Mouse (Mus musculus) intestine, embryonic 14.5 days (tissue): ENCODE measurements at regions not wholly inside any gene's neighbourhood (a gene's known extent, or its start where the extent isn't known, plus 50 kb on each side); places are given as distances from the start of the nearest gene placed in this dataset.

Source experiments
- ATAC-seq: fragments of 200-750 bp; cut with Nextera tagmentation; replicated peaks from 2 replicates; pipeline ENCODE4 v1.8.0; 2017; ENCODE audit warnings: low read depth, moderate number of reproducible peaks, moderate TSS enrichment, moderate library complexity; ENCODE audit not compliant: low FRiP score, low TSS enrichment
- DNase-seq: peaks from one replicate; pipeline ENCODE4 v3.0.0-alpha.2; 2018; ENCODE audit warnings: low spot score
- H3K27ac ChIP-seq: fragments of 300-500 bp; sonication (generic); 2 replicates; pipeline ENCODE4 v1.5.1; 2014; ENCODE audit warnings: low read depth, mild to moderate bottlenecking, control low read depth
- H3K27me3 ChIP-seq: fragments of 300-500 bp; sonication (generic); replicated peaks from 2 replicates; pipeline ENCODE4 v1.6.1; 2014; ENCODE audit warnings: low read length, control low read depth; ENCODE audit not compliant: control insufficient read depth, insufficient read depth
- H3K36me3 ChIP-seq: fragments of 300-500 bp; sonication (generic); 2 replicates; pipeline ENCODE4 v1.6.1; 2014; ENCODE audit warnings: low read length, control low read depth; ENCODE audit not compliant: control insufficient read depth, insufficient read depth
- H3K4me1 ChIP-seq: fragments of 300-500 bp; sonication (generic); replicated peaks from 2 replicates; pipeline ENCODE4 v1.6.1; 2014; ENCODE audit warnings: low read length, control low read depth, mixed read lengths; ENCODE audit not compliant: control insufficient read depth, insufficient read depth
- H3K4me2 ChIP-seq: fragments of 300-500 bp; sonication (generic); 2 replicates; pipeline ENCODE4 v1.6.1; 2014; ENCODE audit warnings: low read length
- H3K4me3 ChIP-seq: fragments of 300-500 bp; sonication (generic); 2 replicates; pipeline ENCODE4 v1.5.1; 2014; ENCODE audit warnings: low read depth, low read length, control low read depth, mixed read lengths
- H3K9ac ChIP-seq: fragments of 300-500 bp; sonication (generic); 2 replicates; pipeline ENCODE4 v1.6.1; 2014; ENCODE audit warnings: mild to moderate bottlenecking, low read length
- H3K9me3 ChIP-seq: fragments of 300-500 bp; sonication (generic); 2 replicates; pipeline ENCODE4 v1.6.1; 2016; ENCODE audit warnings: low read length, control low read depth; ENCODE audit not compliant: control insufficient read depth
- WGBS: fragments of 180-500 bp; shearing (Covaris S2); extraction: QIAGEN DNeasy Blood & Tissue Kit; methylation state at CpG from one replicate; pipeline ENCODE4 v1.1.7; 2014; 5-methylcytosine and 5-hydroxymethylcytosine counted together

DNA sequence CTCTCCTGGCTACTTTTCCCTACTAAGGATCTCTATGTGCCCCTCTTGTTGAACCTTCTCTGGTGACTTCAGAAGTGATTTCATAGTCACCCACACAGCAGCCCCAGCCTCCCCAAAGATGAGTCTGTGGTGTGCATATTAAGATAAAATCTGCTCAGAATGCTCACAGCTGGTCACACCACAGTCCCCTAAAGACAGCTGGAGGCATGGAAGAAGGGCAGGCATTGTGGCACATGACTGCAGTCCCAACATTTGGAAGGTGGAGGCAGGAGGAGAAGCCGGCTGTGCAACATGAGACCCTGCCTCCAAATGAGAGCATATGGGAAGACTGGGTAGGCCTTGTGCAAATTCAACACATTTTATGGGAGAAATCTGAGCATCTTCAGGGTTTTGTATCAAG is 70.0 kb upstream of the Cplx2 start:
- Histone ChIP-seq H3K9me3 (no peaks in the 10 kb centered on the region), H3K36me3 (no peaks in the 10 kb centered on the region), H3K4me1 (peaks cover 18% of the 10 kb centered on the region), H3K27ac (no peak overlapping the region), H3K9ac (no peak overlapping the region), H3K27me3 (no peaks in the 10 kb centered on the region), H3K4me2 (no peak overlapping the region), H3K4me3 (no peak overlapping the region)
- DNase-seq (no peak), ATAC-seq (no peak)
- WGBS: 56% methylated on average over 1 of the region's 1 CpGs

DNA sequence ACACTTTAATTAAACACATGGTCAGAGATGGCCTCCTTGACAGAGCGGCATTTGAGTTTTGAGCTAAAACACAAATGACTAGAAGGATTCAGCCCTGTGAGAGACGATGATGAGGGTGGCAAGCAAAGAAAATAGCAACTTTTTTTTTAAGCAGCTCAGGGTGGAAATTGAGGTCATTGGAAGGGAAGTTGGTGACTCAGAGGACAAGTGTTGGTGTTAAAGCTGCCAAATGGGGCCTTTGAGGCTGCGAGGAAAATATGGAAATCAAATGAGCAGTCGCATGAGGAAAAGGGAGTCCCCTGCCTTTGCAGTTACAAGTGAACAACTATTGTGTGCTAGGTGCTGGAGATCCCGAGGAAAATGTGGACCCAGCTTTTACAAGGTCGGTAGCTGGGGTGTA is 69.5 kb upstream of the Cplx2 start:
- H3K9me3 ChIP-seq: no peaks in the 10 kb centered on the region
- ATAC-seq (no peak), DNase-seq (no peak)
- no peak overlapping the region for H3K27ac ChIP-seq
- peak overlapping the region; percentile 74 for H3K4me2 ChIP-seq
- 35% methylated on average over 6 of the region's 6 CpGs for WGBS
- peaks cover 18% of the 10 kb centered on the region for H3K4me1 ChIP-seq
- no peaks in the 10 kb centered on the region for H3K27me3 ChIP-seq
- 0 out of 2 replicates have a peak overlapping the region, but pooled peaks have one; percentile 74 for H3K4me3 ChIP-seq
- H3K36me3 ChIP-seq: no peaks in the 10 kb centered on the region
- no peak overlapping the region for H3K9ac ChIP-seq

DNA sequence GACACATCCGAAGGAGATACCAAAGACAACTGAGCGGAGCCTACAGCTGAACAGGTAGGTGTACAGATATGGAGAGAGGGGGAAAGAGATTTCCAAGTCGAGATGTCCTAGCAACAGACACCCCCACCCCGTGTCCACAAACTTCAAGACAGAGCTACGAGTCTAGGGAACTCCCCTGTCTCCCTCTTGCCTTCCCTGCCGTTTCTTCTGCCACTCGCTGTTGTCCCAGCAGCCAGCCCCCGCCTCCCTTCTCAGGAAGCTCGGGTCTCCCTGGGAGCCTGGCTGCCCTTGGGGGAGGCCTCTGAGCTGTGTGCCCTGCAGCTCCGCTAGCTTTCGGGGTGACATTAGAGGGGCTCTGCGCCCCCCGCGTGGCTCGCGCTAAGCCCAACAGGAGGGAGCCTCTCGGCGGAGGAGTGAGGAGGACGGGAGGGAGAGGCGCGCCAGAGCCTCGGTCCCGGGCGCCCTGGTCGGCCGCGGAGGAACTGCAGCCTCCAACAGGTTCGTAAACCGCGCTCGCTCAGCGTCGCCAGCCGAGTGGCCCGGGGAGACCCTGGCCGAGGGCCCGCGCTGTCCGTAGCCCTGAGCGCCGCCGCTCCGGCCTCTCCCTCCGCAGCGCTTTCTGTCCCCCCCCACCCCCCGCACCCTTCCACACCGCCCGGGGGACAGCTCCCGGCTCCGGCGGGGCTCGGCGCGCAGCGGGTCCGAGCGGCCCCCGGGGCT is 68.6 kb upstream of the Cplx2 start:
- Histone ChIP-seq H3K27me3 (no peaks in the 10 kb centered on the region), H3K4me2 (peak overlapping the region; percentile 74), H3K4me3 (peak overlapping the region; percentile 74), H3K27ac (peak overlapping the region; percentile 99), H3K36me3 (no peaks in the 10 kb centered on the region), H3K9me3 (no peaks in the 10 kb centered on the region), H3K4me1 (peaks cover 18% of the 10 kb centered on the region), H3K9ac (peak overlapping the region; percentile 93)
- peak; percentile 74 for DNase-seq
- peak; percentile 65 for ATAC-seq
- WGBS: 1% methylated on average over 55 of the region's 58 CpGs

DNA sequence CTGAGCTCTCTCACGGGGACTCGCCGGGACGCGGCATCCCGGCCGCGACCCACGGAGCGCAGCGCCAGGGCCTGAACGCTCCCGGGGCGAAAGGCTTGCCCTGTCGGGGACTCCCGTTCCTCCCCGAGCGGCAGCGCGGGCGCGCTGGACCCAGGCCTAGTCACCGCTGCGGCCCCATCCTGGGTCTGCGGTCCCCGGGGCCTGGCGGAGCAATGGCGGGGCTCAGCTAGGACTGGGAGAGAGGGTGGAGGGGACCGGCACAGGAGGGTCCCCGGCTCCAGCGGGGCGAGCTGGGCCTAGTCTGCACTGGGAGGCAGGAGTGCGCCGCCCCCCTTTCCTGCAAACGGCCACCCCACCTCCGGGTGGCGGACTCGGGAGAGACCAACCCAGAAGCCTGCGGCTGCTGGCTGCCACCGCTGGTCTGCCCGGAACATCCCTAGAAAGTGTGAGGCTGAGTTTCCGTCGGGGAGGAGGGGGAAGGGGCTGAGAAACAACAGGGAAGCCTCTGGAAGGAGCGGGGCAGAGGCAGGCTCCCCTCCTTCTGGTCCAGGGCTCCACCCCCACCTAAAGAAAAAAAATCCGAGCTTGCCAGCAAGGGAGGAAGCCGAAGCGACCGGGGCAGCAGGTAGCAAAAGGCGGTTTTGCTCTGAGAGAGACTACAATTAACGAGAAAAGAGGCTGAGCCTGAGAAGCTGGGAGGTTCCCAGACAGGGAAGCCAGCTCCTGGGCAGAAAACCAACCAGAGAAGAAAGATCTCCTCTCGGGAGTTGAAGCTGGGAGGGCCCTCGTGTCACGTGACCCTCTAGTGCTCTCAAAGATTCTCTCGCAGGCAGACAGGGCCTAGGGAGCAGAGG is 67.9 kb upstream of the Cplx2 start:
- peak; percentile 87 for ATAC-seq
- H3K9me3 ChIP-seq: no peaks in the 10 kb centered on the region
- H3K4me1 ChIP-seq: peaks cover 18% of the 10 kb centered on the region
- peak overlapping the region; percentile 74 for H3K4me3 ChIP-seq
- no peaks in the 10 kb centered on the region for H3K36me3 ChIP-seq
- H3K9ac ChIP-seq: peak overlapping the region; percentile 93
- DNase-seq: peak; percentile 91
- peak overlapping the region; percentile 99 for H3K27ac ChIP-seq
- under 1% methylated on average over 53 of the region's 54 CpGs for WGBS
- H3K27me3 ChIP-seq: no peaks in the 10 kb centered on the region
- peak overlapping the region; percentile 74 for H3K4me2 ChIP-seq

DNA sequence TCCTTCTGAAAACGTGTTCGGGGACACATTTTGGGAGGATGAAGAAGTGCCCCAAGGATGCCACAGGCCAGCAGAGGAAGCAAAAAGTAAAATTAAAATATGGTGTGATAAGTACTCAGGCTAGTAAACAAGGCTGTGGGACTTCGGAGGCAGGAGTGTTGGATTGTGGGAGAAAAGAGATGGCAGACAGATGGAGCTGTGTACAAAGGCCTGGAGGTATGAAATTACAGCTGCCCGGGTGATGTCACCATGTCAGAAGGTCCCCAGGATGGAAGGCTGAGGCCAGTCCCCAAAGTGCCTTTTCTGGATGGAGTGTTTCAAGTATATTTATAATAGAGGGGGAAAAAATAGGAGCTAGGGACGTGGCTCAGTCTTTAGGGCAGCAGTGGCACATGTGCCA is 66.9 kb upstream of the Cplx2 start:
- DNase-seq (no peak), ATAC-seq (no peak)
- Histone ChIP-seq H3K4me1 (peaks cover 25% of the 10 kb centered on the region), H3K27me3 (no peaks in the 10 kb centered on the region), H3K4me2 (peak overlapping the region; percentile 74), H3K27ac (peak overlapping the region; percentile 99; the same call in 1 of the 2 replicates), H3K9me3 (no peaks in the 10 kb centered on the region), H3K36me3 (no peaks in the 10 kb centered on the region), H3K4me3 (no peak overlapping the region), H3K9ac (no peak overlapping the region; the same call in 1 of the 2 replicates)
- 51% methylated on average over 5 of the region's 5 CpGs for WGBS

DNA sequence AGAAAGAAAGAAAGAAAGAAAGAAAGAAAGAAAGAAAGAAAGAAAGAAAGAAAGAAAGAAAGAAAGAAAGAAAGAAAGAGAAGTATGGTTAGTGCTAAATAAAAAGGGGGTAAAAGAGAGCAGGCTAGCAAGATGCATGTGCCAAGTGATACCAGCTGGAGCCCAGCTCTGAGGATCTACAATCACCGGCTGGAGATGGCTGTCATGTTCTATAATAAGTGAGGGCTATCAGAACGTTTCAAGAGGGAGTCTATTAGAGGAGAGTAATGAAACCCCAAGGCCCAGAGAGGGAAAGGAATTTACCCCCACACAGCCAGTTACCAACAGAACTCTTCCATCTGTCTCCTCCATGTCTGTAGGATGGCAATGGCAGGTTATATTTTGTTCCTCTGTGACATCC is 62.6 kb upstream of the Cplx2 start:
- Histone ChIP-seq H3K4me2 (no peak overlapping the region), H3K9ac (no peak overlapping the region), H3K4me3 (no peak overlapping the region), H3K9me3 (no peaks in the 10 kb centered on the region), H3K27ac (no peak overlapping the region), H3K27me3 (no peaks in the 10 kb centered on the region), H3K4me1 (peaks cover 30% of the 10 kb centered on the region), H3K36me3 (no peaks in the 10 kb centered on the region)
- DNase-seq (no peak), ATAC-seq (no peak)
- 21% methylated on average over 2 of the region's 2 CpGs for WGBS

DNA sequence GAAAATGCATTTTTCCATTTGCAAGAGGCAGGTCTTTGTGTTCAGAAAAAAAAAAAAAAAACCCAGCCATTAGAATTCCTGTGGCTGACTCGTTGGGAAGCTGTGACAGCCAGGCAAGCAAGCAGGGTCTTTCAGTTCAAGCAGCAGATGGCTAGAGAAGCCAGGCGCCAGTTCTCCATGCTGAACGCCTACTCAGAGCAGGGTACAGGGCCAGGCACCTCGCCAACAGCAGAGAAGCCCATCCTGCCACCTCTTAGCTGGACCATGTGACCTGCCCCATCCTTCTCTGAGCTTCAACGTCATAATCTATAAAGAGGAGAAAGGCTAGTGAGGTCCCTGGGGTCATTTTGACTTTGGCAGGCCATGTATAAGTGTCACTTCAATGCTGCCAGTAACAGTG is 61.8 kb upstream of the Cplx2 start:
- Histone ChIP-seq H3K27me3 (no peaks in the 10 kb centered on the region), H3K4me2 (no peak overlapping the region), H3K4me1 (peaks cover 23% of the 10 kb centered on the region), H3K9me3 (no peaks in the 10 kb centered on the region), H3K36me3 (no peaks in the 10 kb centered on the region), H3K27ac (no peak overlapping the region; the same call in 1 of the 2 replicates), H3K4me3 (no peak overlapping the region), H3K9ac (no peak overlapping the region)
- WGBS: 34% methylated on average over 5 of the region's 5 CpGs
- DNase-seq: peak; percentile 56
- ATAC-seq: no peak

DNA sequence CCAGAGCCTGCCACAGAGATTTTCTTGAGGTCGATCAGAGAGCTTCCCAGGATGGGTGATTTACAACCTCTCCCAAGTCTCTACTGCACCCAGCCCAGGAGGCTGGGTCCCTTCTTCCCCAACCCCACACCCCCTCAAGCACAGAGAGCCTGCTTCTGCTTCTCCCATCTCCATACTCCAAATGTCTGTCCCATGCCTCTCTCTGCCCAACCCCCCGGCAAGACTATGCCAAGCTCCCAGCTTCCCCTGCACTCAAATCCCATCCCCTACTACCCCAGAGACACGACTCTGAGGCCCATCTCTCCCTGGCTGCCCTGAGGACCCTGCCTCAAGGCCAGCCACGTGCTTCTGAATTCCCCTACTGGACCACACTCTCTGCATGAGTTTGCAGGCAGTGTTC is 61.0 kb upstream of the Cplx2 start:
- no peak overlapping the region for H3K27ac ChIP-seq

More for the DNA sequence above, 61.0 kb upstream of the Cplx2 start:
- Histone ChIP-seq H3K9ac (no peak overlapping the region), H3K27me3 (no peaks in the 10 kb centered on the region), H3K4me3 (no peak overlapping the region), H3K4me2 (no peak overlapping the region), H3K36me3 (no peaks in the 10 kb centered on the region), H3K4me1 (peaks cover 21% of the 10 kb centered on the region), H3K9me3 (no peaks in the 10 kb centered on the region)
- DNase-seq: no peak
- no peak for ATAC-seq
- 56% methylated on average over 4 of the region's 4 CpGs for WGBS
